Mouse (Mus musculus) neural tube, embryonic 15.5 days (tissue): Measurements from ENCODE around the gene Tmem107. TPM values are rescaled to one million over a fixed set of nuclear protein-coding genes. Genes with fewer than 3 reads are reported as not detected.
A peak's percentile ranks its signal among the peaks of the same experiment; 100 is the strongest.

ENCODE experiments used
- ATAC-seq: fragments of 200-750 bp; cut with Nextera tagmentation; 2 replicates; pipeline ENCODE4 v1.8.0; 2017; ENCODE audit warnings: mild to moderate bottlenecking, moderate TSS enrichment, moderate library complexity; ENCODE audit not compliant: low FRiP score
- H3K27ac ChIP-seq: fragments of 300-500 bp; sonication (generic); replicated peaks from 2 replicates; pipeline ENCODE4 v1.5.1; 2015; ENCODE audit warnings: mild to moderate bottlenecking, inconsistent platforms
- H3K27me3 ChIP-seq: fragments of 300-500 bp; sonication (generic); replicated peaks from 2 replicates; pipeline ENCODE4 v1.6.1; 2015; ENCODE audit warnings: inconsistent platforms
- H3K36me3 ChIP-seq: fragments of 300-500 bp; sonication (generic); 2 replicates; pipeline ENCODE4 v1.6.1; 2015; ENCODE audit warnings: inconsistent platforms
- H3K4me1 ChIP-seq: fragments of 300-500 bp; sonication (generic); 2 replicates; pipeline ENCODE4 v1.6.1; 2015; ENCODE audit warnings: inconsistent platforms
- H3K4me2 ChIP-seq: fragments of 300-500 bp; sonication (generic); 2 replicates; pipeline ENCODE4 v1.6.1; 2015; ENCODE audit warnings: inconsistent platforms, mild to moderate bottlenecking, moderate library complexity
- H3K4me3 ChIP-seq: fragments of 300-500 bp; sonication (generic); replicated peaks from 2 replicates; pipeline ENCODE4 v1.5.1; 2015; ENCODE audit warnings: mild to moderate bottlenecking, inconsistent platforms
- H3K9ac ChIP-seq: fragments of 300-500 bp; sonication (generic); replicated peaks from 2 replicates; pipeline ENCODE4 v1.6.1; 2015; ENCODE audit warnings: mild to moderate bottlenecking, inconsistent platforms
- H3K9me3 ChIP-seq: fragments of 300-500 bp; sonication (generic); replicated peaks from 2 replicates; pipeline ENCODE4 v1.6.1; 2016; ENCODE audit warnings: inconsistent platforms
- WGBS: fragments of 180-500 bp; shearing (Covaris S2); methylation state at CpG from one replicate; pipeline ENCODE4 v1.1.7; 2015; ENCODE audit warnings: mixed read lengths; 5-methylcytosine and 5-hydroxymethylcytosine counted together
- polyA plus RNA-seq: library from polyadenylated mRNA; unstranded; fragments of >200 nt; fragmentation: Nextera tagmentation; extraction: Ambion mirVana; gene quantifications from 2 replicates; pipeline ENCODE4 v1.2.1, GENCODE M21; 2015

The Tmem107 gene
- polyA plus RNA-seq, 1 experiment from 2014 or later: 33.3 TPM

DNA sequence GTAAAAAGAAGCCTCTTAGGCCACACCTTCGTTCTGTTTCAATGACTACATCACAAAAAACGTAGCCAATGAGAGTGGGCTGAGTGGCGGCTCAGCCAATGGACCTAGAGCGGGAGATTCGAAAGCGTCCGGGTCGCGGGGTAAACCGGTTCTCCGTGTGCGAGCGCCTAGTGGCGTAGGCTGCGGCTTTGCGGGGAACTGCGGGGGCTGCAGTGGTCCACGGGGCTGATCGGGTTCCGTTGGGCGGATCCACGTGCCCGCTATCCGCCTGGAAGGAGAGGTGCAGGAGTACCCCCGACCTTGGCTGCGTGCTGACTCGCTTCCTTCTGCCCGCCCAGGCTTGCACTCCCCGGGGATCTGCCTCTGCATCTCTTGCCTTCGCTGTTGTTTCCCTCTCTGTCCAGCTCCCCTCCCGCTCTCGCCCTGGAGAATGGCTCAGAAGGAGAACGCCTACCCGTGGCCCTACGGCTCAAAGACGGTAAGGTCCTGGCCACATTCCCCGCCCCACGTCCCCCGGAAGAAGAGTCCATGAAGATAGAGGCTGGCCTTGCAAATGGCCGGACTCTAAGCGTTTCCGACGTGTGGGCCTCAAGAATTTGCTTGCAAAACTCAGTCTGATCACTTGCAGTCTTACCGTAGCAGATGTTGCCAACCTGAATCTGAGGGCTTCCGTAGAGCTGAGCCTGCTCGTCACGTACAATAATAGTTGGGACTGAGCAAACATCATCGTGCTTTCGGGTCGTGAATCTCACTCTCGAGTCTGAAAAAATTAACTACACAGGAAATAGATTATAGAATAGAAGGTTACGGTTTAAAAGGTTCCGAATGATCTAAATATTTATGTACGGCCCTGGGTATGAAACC, 24.8 kb upstream of the Tmem107 start, which contains the start of gene Aurkb:
Aurkb (plus strand) TSS at position 117 of the 864 bp plus-strand sequence.
- H3K27ac ChIP-seq: no peak within 1 kb of the TSS; the same call in 1 of the 2 replicates
- ATAC-seq: peak; percentile 19; the same call in 1 of the 2 replicates
- WGBS: under 1% methylated on average over 53 of the region's 54 CpGs

DNA sequence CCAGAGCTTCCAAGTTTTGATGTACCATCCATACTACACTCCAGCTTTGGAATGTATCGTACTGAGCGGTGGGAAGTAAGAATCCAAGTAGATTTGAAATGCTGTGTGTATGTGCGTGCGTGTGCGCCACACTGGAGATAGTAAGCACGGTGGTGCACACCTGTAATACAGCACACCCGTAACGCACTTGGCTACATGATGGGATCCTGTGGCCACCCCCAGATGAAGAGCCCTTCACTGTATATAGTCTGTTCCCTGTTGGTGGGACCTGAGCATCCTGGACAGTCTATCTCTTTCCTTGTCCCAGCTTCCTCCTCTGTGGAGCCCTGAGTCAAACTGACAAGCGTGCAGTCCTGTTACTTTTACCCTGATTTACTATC, 24.2 kb upstream of the Tmem107 start:
- Histone ChIP-seq H3K36me3 (no peaks in the 10 kb centered on the region), H3K4me2 (peak overlapping the region; percentile 100), H3K27ac (no peak overlapping the region), H3K9ac (peak overlapping the region; percentile 45; the same call in 1 of the 2 replicates), H3K9me3 (no peaks in the 10 kb centered on the region), H3K4me1 (peaks cover 12% of the 10 kb centered on the region), H3K4me3 (peak overlapping the region; percentile 63), H3K27me3 (no peaks in the 10 kb centered on the region)
- 14% methylated on average over 9 of the region's 9 CpGs for WGBS
- no peak for ATAC-seq

More for the DNA sequence above, 24.8 kb upstream of the Tmem107 start, which contains the start of gene Aurkb:
- Histone ChIP-seq H3K27me3 (no peaks in the 10 kb centered on the region), H3K4me3 (peak within 1 kb of the TSS; percentile 63), H3K36me3 (no peaks in the 10 kb centered on the region), H3K9ac (peak within 1 kb of the TSS; percentile 45), H3K4me1 (peaks cover 12% of the 10 kb centered on the region), H3K4me2 (peak within 1 kb of the TSS; percentile 100), H3K9me3 (no peaks in the 10 kb centered on the region)

DNA sequence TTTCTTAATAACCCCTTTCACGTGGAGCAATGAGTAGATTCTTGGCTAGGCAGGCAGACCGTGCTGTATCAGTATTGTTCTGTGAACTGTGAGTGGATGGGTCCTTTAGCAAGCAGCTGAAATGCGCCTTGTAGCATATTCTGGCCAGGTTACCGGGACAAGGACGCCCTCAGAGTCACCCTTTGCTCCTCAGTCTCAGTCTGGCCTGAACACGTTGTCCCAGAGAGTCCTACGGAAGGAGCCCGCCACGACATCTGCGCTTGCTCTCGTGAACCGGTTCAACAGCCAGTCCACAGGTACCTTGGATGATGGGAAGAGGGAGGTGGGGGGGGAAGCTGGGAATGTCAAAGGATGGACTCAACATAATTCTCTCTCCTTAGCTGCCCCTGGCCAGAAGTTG, 23.0 kb upstream of the Tmem107 start:
- Histone ChIP-seq H3K36me3 (no peaks in the 10 kb centered on the region), H3K27me3 (no peaks in the 10 kb centered on the region), H3K27ac (no peak overlapping the region), H3K4me2 (peak overlapping the region; percentile 100; the same call in 1 of the 2 replicates), H3K4me1 (peaks cover 12% of the 10 kb centered on the region), H3K4me3 (no peak overlapping the region), H3K9me3 (no peaks in the 10 kb centered on the region), H3K9ac (no peak overlapping the region)
- 89% methylated on average over 12 of the region's 12 CpGs for WGBS
- ATAC-seq: no peak

DNA sequence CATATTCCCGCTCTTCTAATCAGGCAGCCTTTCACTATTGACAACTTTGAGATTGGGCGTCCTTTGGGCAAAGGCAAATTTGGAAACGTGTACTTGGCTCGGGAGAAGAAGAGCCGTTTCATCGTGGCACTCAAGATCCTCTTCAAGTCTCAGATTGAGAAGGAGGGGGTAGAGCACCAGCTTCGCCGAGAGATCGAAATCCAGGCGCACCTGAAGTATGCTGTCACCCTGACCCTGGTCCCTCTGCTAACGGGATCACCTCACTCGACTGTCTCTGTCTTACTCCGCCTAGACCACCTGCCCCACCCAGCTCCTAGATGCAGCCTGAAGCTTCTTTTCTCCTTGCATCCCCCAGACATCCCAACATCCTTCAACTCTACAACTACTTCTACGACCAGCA, 22.5 kb upstream of the Tmem107 start:
- Histone ChIP-seq H3K4me1 (peaks cover 12% of the 10 kb centered on the region), H3K27ac (no peak overlapping the region), H3K9ac (no peak overlapping the region), H3K36me3 (no peaks in the 10 kb centered on the region), H3K4me3 (no peak overlapping the region), H3K27me3 (no peaks in the 10 kb centered on the region), H3K4me2 (no peak overlapping the region), H3K9me3 (no peaks in the 10 kb centered on the region)
- no peak for ATAC-seq
- WGBS: 95% methylated on average over 14 of the region's 14 CpGs

DNA sequence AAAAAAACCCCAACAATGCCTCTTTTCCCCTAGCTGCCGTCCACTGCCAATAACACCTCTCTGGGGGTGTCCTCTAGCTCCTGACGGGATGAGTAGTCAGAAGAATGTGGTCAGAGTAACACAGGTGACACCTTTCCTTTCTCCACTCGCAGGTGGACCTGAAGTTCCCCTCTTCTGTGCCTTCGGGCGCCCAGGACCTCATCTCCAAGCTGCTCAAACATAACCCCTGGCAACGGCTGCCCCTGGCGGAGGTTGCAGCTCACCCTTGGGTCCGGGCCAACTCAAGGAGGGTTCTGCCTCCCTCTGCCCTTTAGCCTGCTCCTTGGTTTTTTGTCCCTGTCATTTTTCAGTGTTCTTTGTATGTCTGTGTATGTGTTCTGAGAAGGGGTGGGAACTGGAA, 19.9 kb upstream of the Tmem107 start:
- Histone ChIP-seq H3K4me2 (no peak overlapping the region), H3K4me1 (peaks cover 9% of the 10 kb centered on the region), H3K27ac (no peak overlapping the region), H3K9ac (no peak overlapping the region), H3K27me3 (no peaks in the 10 kb centered on the region), H3K4me3 (no peak overlapping the region), H3K36me3 (no peaks in the 10 kb centered on the region), H3K9me3 (no peaks in the 10 kb centered on the region)
- WGBS: 80% methylated on average over 8 of the region's 8 CpGs
- ATAC-seq: no peak

DNA sequence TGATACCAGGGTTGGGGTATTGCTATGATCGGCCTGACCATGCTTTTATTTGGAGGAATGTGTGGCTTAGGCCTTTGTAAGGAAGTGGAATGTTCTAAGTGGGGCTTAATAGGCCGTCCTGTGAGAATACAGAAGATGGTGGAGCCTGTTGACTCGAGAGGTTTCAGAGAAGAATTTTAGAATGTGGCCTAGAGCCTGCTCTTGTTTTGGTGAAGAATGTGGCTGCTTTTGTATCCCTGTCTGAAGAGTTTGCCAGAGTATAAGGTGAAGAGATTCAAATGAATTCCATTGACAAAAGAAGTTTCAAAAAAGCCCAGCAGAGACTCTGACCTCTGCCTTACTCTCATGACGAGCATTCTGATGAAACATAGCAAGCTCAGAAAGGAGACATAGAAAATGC, 18.8 kb upstream of the Tmem107 start:
- no peak overlapping the region for H3K27ac ChIP-seq
- 0 out of 2 replicates have a peak, but pooled peaks cover under 1% of the 10 kb centered on the region for H3K4me1 ChIP-seq
- ATAC-seq: no peak
- WGBS: 77% methylated on average over 4 of the region's 4 CpGs
- H3K27me3 ChIP-seq: no peaks in the 10 kb centered on the region
- H3K9ac ChIP-seq: no peak overlapping the region
- no peak overlapping the region for H3K4me3 ChIP-seq
- no peak overlapping the region for H3K4me2 ChIP-seq
- no peaks in the 10 kb centered on the region for H3K36me3 ChIP-seq
- no peaks in the 10 kb centered on the region for H3K9me3 ChIP-seq

DNA sequence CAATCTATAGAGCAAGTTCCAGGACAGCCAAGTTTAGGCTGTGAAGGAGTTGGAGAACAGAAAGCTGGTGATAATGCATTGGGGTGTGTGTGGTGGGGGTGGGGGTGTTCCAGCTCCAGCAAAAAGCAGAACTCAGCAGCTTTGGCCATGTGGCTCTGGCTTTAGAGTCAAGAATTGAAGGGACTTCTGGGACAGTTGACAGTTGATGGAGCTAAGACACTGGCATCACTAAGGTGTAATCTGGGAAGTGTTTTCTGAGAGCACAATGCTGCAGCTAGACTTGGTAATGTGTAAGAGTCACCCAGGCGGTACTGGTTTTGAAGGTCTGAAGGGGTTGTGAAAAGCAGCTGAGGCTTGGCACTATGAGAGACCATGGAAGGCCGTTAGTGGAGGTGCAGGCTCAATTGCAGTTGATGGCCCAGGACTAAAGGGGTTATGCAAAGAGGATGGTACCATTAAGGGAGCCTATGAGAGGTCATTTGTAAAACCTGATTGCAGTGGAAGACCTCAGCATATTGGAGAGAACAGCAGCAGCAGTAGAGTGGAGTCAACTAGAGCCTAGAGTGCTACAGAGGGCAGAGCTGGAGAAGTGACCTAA, 17.7 kb upstream of the Tmem107 start:
- Histone ChIP-seq H3K4me3 (no peak overlapping the region), H3K9ac (no peak overlapping the region), H3K27ac (no peak overlapping the region), H3K9me3 (no peaks in the 10 kb centered on the region), H3K4me2 (no peak overlapping the region), H3K27me3 (no peaks in the 10 kb centered on the region), H3K4me1 (peaks cover under 1% of the 10 kb centered on the region), H3K36me3 (no peaks in the 10 kb centered on the region)
- WGBS: 78% methylated on average over 2 of the region's 2 CpGs
- no peak for ATAC-seq

DNA sequence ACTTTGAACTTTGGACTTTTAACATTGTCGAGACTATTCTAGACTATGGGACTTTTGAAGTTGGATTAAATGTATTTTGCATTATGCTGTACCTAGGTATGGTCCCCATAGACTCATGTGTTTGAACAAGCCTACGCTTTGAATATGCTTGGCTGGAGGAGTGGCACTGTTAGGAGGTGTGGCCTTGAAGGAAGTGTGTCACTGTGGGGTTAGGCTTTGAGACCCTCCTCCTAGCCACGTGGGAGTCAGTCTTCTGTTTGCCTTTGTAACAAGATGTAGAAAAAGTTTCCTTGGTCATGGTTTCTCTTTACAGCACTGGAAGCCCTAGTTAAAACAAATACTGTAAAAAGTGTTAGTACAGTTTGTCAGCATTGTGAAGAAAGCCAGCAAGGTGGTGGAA, 16.8 kb upstream of the Tmem107 start:
- Histone ChIP-seq H3K4me2 (no peak overlapping the region), H3K9me3 (no peaks in the 10 kb centered on the region), H3K9ac (no peak overlapping the region), H3K27ac (no peak overlapping the region), H3K4me3 (no peak overlapping the region), H3K27me3 (no peaks in the 10 kb centered on the region), H3K4me1 (peaks cover 9% of the 10 kb centered on the region), H3K36me3 (no peaks in the 10 kb centered on the region)
- no peak for ATAC-seq
- WGBS: 80% methylated on average over 3 of the region's 3 CpGs

DNA sequence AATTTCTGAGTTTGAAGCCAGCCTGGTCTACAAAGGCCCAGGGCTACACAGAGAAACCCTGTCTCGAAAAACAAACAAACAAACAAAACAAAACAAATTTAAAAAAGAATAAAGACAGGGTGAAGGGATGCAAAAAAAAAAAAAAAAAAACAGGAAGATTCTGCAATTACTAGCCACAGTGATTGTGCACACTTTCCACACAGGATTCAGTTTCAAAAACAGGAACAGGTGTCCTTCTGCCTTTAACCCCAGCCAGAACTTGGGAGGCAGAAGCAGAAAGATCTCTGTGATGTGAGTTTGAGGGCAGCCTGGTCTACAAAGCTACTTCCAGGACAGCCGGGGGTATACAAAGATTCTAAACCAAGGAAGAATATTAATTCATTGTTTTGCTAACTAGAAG, 12.3 kb upstream of the Tmem107 start:
- Histone ChIP-seq H3K36me3 (no peaks in the 10 kb centered on the region), H3K4me2 (peak overlapping the region; percentile 92), H3K4me1 (peaks cover 29% of the 10 kb centered on the region), H3K27ac (peak overlapping the region; percentile 91), H3K9ac (peak overlapping the region; percentile 60), H3K27me3 (no peaks in the 10 kb centered on the region), H3K9me3 (no peaks in the 10 kb centered on the region), H3K4me3 (peak overlapping the region; percentile 92)
- ATAC-seq: no peak
- 72% methylated on average over 2 of the region's 2 CpGs for WGBS

DNA sequence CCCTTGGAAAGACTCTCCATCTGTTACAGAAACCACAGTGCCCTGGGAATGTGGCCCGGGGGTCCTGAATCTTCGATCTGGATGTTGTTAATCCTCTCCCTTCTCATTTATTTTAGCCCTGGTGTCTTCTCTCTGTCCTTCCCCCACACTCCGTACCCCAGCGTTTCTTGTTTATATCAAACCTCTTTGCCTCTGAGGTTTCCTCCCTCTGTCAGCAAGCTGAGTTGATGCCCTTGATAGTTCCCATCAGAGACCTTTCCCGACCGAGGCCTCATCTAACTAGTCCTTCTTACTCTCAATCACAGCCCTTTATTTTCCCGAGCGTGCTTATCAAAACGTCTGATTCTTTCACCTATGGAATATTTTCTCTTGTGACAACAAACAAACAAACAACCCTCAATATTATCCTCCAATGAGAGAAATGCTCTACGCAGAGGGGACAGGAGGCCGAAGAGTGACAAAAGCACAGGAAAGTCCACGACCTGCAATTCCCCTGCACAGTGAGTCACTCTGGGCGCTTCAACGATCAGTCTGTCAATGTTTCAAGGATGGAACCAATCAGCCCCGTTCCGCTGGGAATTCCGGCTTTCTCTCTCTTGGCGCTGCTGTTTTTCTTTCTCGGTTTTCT, 11.8 kb upstream of the Tmem107 start:
- H3K4me3 ChIP-seq: peak overlapping the region; percentile 92
- no peaks in the 10 kb centered on the region for H3K9me3 ChIP-seq
- H3K4me2 ChIP-seq: peak overlapping the region; percentile 92
- H3K27me3 ChIP-seq: no peaks in the 10 kb centered on the region
- ATAC-seq: peak; percentile 21; the same call in 1 of the 2 replicates
- peak overlapping the region; percentile 91 for H3K27ac ChIP-seq
- H3K9ac ChIP-seq: peak overlapping the region; percentile 60
- H3K36me3 ChIP-seq: no peaks in the 10 kb centered on the region
- WGBS: 3% methylated on average over 19 of the region's 19 CpGs
- peaks cover 30% of the 10 kb centered on the region for H3K4me1 ChIP-seq

DNA sequence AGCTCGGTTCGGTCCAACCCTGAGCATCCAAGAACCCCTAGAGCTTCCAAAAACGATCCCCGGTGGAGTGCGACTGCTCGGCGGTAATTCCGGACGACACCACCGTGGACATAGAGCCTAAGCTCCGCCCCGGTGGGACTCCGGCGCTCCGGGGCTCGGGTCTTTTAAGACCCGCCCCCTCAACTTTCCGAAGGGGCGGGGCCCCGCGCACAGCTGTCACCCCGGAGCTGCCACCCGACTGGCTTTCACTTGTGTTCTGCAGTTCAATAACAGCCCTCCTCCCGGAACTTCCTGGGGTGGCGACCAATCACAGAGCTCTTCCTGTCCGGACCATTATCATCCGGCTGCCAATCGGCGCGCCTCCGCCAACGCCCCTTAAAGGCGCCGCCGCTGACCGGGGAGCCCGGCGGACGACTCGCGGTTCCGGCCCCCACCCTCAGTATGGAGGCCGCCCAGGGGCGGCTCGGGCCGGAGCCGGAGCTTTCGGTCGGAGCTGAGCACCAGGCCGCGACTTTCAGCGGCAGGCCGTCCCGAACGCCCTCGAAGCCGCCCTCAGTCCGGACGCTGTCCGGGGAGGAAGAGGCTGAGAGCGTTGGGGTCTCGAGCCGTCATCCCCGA, 11.1 kb upstream of the Tmem107 start, which contains the start of gene Borcs6:
Borcs6 (plus strand) TSS at position 361 of the 618 bp plus-strand sequence.
- no peaks in the 10 kb centered on the region for H3K9me3 ChIP-seq
- peak within 1 kb of the TSS; percentile 92 for H3K4me2 ChIP-seq
- no peaks in the 10 kb centered on the region for H3K36me3 ChIP-seq
- peak within 1 kb of the TSS; percentile 83 for H3K9ac ChIP-seq
- peak within 1 kb of the TSS; percentile 92 for H3K4me3 ChIP-seq
- peaks cover 36% of the 10 kb centered on the region for H3K4me1 ChIP-seq
- H3K27me3 ChIP-seq: no peaks in the 10 kb centered on the region
- under 1% methylated on average over 64 of the region's 64 CpGs for WGBS
- peak within 1 kb of the TSS; percentile 95 for H3K27ac ChIP-seq
- peak; percentile 91 for ATAC-seq
